Mouse (Mus musculus): Measurements from ENCODE around the gene Btbd6. TPM values are rescaled to one million over a fixed set of nuclear protein-coding genes. Genes with fewer than 3 reads are reported as not detected.

The Btbd6 gene
- polyA plus RNA-seq, 1 experiment from 2014 or later = 19.5 TPM

DNA sequence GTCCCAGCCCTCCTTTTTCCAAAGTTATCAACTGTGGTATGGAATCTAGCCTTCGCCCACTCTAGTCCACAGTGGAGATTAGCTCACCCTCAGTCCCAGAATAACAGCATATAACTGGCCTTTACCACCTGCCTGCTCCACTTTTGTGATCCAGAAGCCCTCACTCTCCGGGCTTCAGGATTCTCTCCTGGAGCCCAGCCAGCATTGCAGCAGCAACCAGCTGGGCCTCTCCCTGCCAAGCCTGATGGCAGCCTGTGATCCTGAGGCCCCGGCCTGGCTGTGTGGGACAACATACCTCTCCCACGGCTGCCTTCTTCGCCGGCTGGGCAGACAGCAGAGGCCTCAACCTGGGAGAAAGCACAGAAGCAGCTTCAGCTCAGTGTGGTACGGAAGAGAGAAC, 14.9 kb upstream of the Btbd6 start:
- no peak for ATAC-seq

DNA sequence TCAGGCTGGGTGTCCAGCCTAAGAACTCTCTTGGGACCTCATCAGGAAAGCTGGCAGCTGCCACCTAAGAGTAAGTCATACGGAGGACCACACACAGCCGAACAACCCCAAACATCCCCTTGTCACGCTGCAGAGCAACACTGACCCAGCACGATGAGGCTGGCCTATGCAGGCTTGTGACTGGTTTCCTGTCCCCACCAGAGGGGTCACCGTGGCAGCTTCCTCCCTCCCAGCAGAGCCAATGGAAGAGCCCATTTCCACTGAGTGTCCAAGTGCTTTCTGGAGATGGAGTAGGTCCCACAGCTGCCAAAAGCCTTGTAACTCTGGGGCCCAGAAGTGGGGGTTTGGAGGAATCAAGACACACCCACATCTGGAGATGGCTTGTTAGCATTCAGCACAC, 14.4 kb upstream of the Btbd6 start:
- H3K36me3 ChIP-seq = peaks cover 59% of the 10 kb centered on the region
- H3K9me3 ChIP-seq = no peaks in the 10 kb centered on the region
- 76% methylated on average over 5 of the region's 5 CpGs for WGBS
- no peak overlapping the region for H3K9ac ChIP-seq
- no peaks in the 10 kb centered on the region for H3K27me3 ChIP-seq (replicated peaks)
- no peaks in the 10 kb centered on the region for H3K4me1 ChIP-seq (replicated peaks)
- H3K4me2 ChIP-seq (replicated peaks) = no peak overlapping the region
- H3K27ac ChIP-seq = no peak overlapping the region
- H3K4me3 ChIP-seq (replicated peaks) = no peak overlapping the region
- no peak for ATAC-seq

More for the DNA sequence above, 14.9 kb upstream of the Btbd6 start:
- no peaks in the 10 kb centered on the region for H3K9me3 ChIP-seq
- no peaks in the 10 kb centered on the region for H3K27me3 ChIP-seq (replicated peaks)
- no peak overlapping the region for H3K27ac ChIP-seq
- H3K4me2 ChIP-seq (replicated peaks) = no peak overlapping the region
- 76% methylated on average over 7 of the region's 7 CpGs for WGBS
- peaks cover 55% of the 10 kb centered on the region for H3K36me3 ChIP-seq
- H3K9ac ChIP-seq = no peak overlapping the region
- H3K4me1 ChIP-seq (replicated peaks) = no peaks in the 10 kb centered on the region
- H3K4me3 ChIP-seq (replicated peaks) = no peak overlapping the region

DNA sequence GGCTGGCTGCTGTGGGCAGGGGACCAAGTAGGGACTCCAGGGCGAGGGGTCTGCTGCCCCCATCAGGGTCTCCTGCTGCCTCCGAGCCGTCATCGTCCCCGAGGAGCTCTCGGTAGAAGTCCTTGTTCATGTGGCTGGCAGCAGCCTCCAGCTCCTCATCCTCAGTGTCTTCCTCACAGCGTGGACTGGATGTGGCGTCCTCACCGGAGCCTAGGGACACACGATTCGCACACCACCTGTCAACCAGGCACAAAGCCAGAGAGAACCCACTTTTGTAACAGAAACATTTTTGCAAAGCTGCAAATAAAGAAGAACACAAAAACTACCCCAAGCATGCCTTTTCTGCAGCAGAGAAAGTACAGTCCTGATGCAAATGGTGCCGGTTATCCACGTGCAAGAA, 10.5 kb upstream of the Btbd6 start:
- Histone ChIP-seq H3K27ac (no peak overlapping the region), H3K4me2 (replicated peaks) (no peak overlapping the region), H3K9me3 (no peaks in the 10 kb centered on the region), H3K9ac (no peak overlapping the region), H3K27me3 (replicated peaks) (no peaks in the 10 kb centered on the region), H3K4me3 (replicated peaks) (no peak overlapping the region), H3K4me1 (replicated peaks) (no peaks in the 10 kb centered on the region), H3K36me3 (peaks cover 79% of the 10 kb centered on the region)
- no peak for ATAC-seq
- WGBS = 89% methylated on average over 13 of the region's 13 CpGs

DNA sequence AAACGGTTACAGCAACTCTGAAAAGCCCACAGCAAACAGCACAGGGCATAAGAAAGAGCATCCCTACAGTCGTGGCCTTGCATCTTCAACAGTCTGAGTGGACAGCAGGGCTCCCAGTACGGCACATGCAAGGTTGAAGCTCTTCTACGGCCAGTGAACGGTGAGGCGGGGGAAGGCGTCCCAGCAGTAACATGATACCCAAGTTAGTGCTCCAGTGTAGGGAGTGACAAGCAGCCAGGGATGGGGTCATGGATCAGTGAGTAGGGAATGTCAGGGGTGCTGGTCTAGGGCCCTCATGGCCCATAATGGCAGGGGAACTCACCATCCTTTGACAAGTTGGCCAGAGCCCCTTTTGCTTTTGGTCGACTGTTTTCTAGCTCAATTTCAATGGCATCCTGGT, 7.3 kb upstream of the Btbd6 start:
- Histone ChIP-seq H3K9me3 (no peaks in the 10 kb centered on the region), H3K4me1 (replicated peaks) (no peaks in the 10 kb centered on the region), H3K4me2 (replicated peaks) (no peak overlapping the region), H3K27ac (no peak overlapping the region), H3K9ac (no peak overlapping the region), H3K4me3 (replicated peaks) (no peak overlapping the region), H3K27me3 (replicated peaks) (no peaks in the 10 kb centered on the region), H3K36me3 (peaks cover 76% of the 10 kb centered on the region)
- ATAC-seq = no peak
- WGBS = 67% methylated on average over 8 of the region's 8 CpGs

GRCm38 (mm10) chr12:112969616-112970015, 6.7 kb upstream of the Btbd6 start:
- Histone ChIP-seq H3K4me1 (replicated peaks) (no peaks in the 10 kb centered on the region), H3K4me2 (replicated peaks) (no peak overlapping the region), H3K9ac (no peak overlapping the region), H3K4me3 (replicated peaks) (no peak overlapping the region), H3K9me3 (no peaks in the 10 kb centered on the region), H3K36me3 (peaks cover 71% of the 10 kb centered on the region), H3K27ac (no peak overlapping the region), H3K27me3 (replicated peaks) (no peaks in the 10 kb centered on the region)
- ATAC-seq = no peak
- 91% methylated on average over 6 of the region's 6 CpGs for WGBS

DNA sequence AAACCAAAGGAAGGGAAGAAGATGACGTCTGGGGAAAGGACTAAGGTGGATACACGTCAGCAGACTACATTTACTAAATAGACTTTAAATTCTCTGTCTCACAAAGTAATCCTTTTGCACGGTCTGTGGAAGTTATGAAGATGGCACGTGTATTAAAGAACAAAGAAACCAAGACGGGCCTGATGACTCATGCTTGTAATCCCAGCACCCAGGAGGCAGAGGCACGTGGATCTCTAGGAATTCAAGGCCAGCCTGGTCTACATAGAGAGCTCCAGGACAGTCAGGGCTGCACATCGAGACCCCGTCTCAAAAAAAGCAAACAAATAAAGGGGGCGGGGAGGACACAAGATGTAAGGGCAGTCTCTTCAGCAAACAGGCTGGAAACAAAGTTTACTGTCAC, 1.5 kb upstream of the Btbd6 start:
- Histone ChIP-seq H3K4me3 (replicated peaks) (no peak overlapping the region), H3K27ac (no peak overlapping the region), H3K36me3 (peaks cover 48% of the 10 kb centered on the region), H3K9ac (no peak overlapping the region), H3K4me2 (replicated peaks) (no peak overlapping the region), H3K27me3 (replicated peaks) (no peaks in the 10 kb centered on the region), H3K9me3 (no peaks in the 10 kb centered on the region), H3K4me1 (replicated peaks) (peaks cover 14% of the 10 kb centered on the region)
- no peak for ATAC-seq
- WGBS = 90% methylated on average over 9 of the region's 9 CpGs

DNA sequence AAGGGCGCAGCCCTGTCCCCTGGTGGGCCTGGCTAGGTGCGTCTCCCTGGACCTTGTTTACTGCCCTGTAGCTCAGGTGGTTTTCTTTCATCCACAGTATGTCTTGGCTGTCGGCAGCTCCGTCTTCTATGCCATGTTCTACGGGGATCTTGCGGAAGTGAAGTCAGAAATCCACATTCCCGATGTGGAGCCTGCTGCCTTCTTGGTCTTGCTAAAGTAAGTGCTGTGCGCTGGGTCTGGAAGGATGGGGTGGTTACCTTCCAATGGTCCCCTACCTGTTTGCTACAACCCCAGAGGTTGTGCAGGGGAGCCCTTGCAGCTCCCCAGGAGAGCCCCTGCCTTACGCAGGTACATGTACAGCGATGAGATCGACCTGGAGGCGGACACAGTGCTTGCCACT, 874 bp downstream of the Btbd6 start:
- WGBS = 40% methylated on average over 12 of the region's 12 CpGs
- Histone ChIP-seq H3K27ac (peak overlapping the region; percentile 91), H3K27me3 (replicated peaks) (no peaks in the 10 kb centered on the region), H3K4me2 (replicated peaks) (peak overlapping the region; percentile 94), H3K9ac (peak overlapping the region; percentile 91), H3K4me3 (replicated peaks) (peak overlapping the region; percentile 70), H3K36me3 (peaks cover 42% of the 10 kb centered on the region), H3K9me3 (no peaks in the 10 kb centered on the region), H3K4me1 (replicated peaks) (peaks cover 14% of the 10 kb centered on the region)
- peak; percentile 1; the same call in 1 of the 2 replicates for ATAC-seq

GRCm38 (mm10) chr12:112982031-112982430, 5.7 kb downstream of the Btbd6 start:
- no peaks in the 10 kb centered on the region for H3K9me3 ChIP-seq
- peaks cover 44% of the 10 kb centered on the region for H3K36me3 ChIP-seq
- H3K27ac ChIP-seq = no peak overlapping the region
- WGBS = 94% methylated on average over 2 of the region's 2 CpGs
- H3K4me2 ChIP-seq (replicated peaks) = no peak overlapping the region
- peaks cover 5% of the 10 kb centered on the region for H3K4me1 ChIP-seq (replicated peaks)
- no peak overlapping the region for H3K4me3 ChIP-seq (replicated peaks)
- no peaks in the 10 kb centered on the region for H3K27me3 ChIP-seq (replicated peaks)
- no peak overlapping the region for H3K9ac ChIP-seq
- ATAC-seq = no peak

- no peaks in the 10 kb centered on the region for H3K27me3 ChIP-seq (replicated peaks)
- 93% methylated on average over 6 of the region's 6 CpGs for WGBS
- H3K9me3 ChIP-seq = no peaks in the 10 kb centered on the region
- no peak overlapping the region for H3K4me3 ChIP-seq (replicated peaks)
- peaks cover 31% of the 10 kb centered on the region for H3K36me3 ChIP-seq
- H3K9ac ChIP-seq = no peak overlapping the region
- H3K4me2 ChIP-seq (replicated peaks) = no peak overlapping the region
- ATAC-seq = no peak
- H3K4me1 ChIP-seq (replicated peaks) = no peaks in the 10 kb centered on the region
- H3K27ac ChIP-seq = no peak overlapping the region
Measured at GRCm38 (mm10) chr12:112985346-112985745, 9.1 kb downstream of the Btbd6 start.

DNA sequence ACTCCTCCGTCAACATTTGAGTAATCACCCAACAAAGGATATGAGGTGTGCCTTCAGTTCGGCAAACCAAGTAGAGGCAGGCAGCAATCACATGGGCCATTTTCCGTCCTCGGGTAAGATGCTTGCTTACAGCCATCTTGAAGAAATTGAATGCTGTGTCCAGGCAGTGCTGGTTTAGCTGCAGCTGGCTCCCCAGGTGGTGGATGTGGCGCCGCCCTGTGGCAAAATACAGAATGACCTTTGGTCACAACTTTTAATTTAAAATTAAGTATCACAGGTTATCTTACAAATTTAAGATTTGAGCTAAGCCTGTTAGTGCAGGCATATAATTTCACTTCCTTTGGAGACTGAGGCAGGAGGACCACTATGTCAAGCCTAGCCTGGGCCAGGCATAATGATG, 11.6 kb downstream of the Btbd6 start:
- H3K36me3 ChIP-seq = peaks cover 34% of the 10 kb centered on the region
- no peaks in the 10 kb centered on the region for H3K9me3 ChIP-seq
- H3K4me2 ChIP-seq (replicated peaks) = no peak overlapping the region
- ATAC-seq = no peak
- no peak overlapping the region for H3K27ac ChIP-seq
- H3K9ac ChIP-seq = no peak overlapping the region
- WGBS = 70% methylated on average over 6 of the region's 6 CpGs
- no peaks in the 10 kb centered on the region for H3K27me3 ChIP-seq (replicated peaks)
- H3K4me3 ChIP-seq (replicated peaks) = no peak overlapping the region
- no peaks in the 10 kb centered on the region for H3K4me1 ChIP-seq (replicated peaks)

- Histone ChIP-seq H3K4me1 (replicated peaks) (0 out of 2 replicates have a peak, but pooled peaks cover 2% of the 10 kb centered on the region), H3K36me3 (peaks cover 27% of the 10 kb centered on the region), H3K9ac (no peak overlapping the region), H3K4me3 (replicated peaks) (no peak overlapping the region), H3K9me3 (no peaks in the 10 kb centered on the region), H3K4me2 (replicated peaks) (no peak overlapping the region), H3K27ac (no peak overlapping the region), H3K27me3 (replicated peaks) (no peaks in the 10 kb centered on the region)
- no peak for ATAC-seq
- WGBS = 74% methylated on average over 5 of the region's 5 CpGs
Measured at GRCm38 (mm10) chr12:112990706-112991405, 14.6 kb downstream of the Btbd6 start.

- 0 out of 2 replicates have a peak, but pooled peaks cover 2% of the 10 kb centered on the region for H3K4me1 ChIP-seq (replicated peaks)
- no peak overlapping the region for H3K9ac ChIP-seq
- H3K27ac ChIP-seq = no peak overlapping the region
- H3K4me3 ChIP-seq (replicated peaks) = no peak overlapping the region
- H3K9me3 ChIP-seq = no peaks in the 10 kb centered on the region
- no peaks in the 10 kb centered on the region for H3K27me3 ChIP-seq (replicated peaks)
- no peak for ATAC-seq
- H3K36me3 ChIP-seq = peaks cover 26% of the 10 kb centered on the region
- 89% methylated on average over 2 of the region's 2 CpGs for WGBS
- no peak overlapping the region for H3K4me2 ChIP-seq (replicated peaks)
Measured at GRCm38 (mm10) chr12:112991444-112991843, 15.2 kb downstream of the Btbd6 start.

DNA sequence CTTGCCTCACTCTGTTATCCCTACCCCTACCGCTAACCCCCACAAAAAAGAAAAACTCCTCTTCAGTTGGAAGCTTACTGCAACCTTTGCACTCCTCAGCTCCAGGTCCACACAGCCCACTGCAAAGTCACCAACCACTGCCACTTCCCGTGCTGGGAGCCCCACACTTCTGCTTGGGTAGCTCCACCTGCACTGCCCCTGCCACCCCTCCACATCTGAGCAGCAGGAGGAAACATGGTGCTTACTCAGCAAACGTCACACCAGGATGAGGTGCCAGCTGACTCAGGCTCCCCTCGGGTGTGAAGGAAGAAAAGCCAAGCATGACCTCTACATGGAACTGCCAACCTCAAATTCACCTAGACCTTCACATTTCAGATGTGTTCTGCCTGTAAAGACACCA, 17.9 kb downstream of the Btbd6 start:
- no peak overlapping the region for H3K4me3 ChIP-seq (replicated peaks)
- 72% methylated on average over 4 of the region's 4 CpGs for WGBS
- no peak for ATAC-seq
- no peak overlapping the region for H3K27ac ChIP-seq
- H3K9me3 ChIP-seq = no peaks in the 10 kb centered on the region
- no peak overlapping the region for H3K9ac ChIP-seq
- H3K4me1 ChIP-seq (replicated peaks) = peaks cover 13% of the 10 kb centered on the region
- peaks cover 10% of the 10 kb centered on the region for H3K36me3 ChIP-seq
- no peaks in the 10 kb centered on the region for H3K27me3 ChIP-seq (replicated peaks)
- no peak overlapping the region for H3K4me2 ChIP-seq (replicated peaks)

All from intestine, embryonic 15.5 days (tissue).